Comparison of ENCODE assay signal across 21 mouse cellular contexts in genomic region chr2:138315644-138316043, GRCm38 (mm10). TPM values are rescaled to one million over a fixed set of nuclear protein-coding genes. Genes with fewer than 3 reads are reported as not detected.
A peak's percentile ranks its signal among the peaks of the same experiment; 100 is the strongest.
DNase-seq lines count a peak whose midpoint lies in the region; ATAC-seq and TF ChIP-seq lines count a peak whose summit lies in the region.
"Had no signal": no experiment of that assay in that cellular context is flagged by ENCODE, and none has a peak within 500 bp of the region (broad histone marks: within the 10 kb centered on the region; RNA-seq: fewer than 3 reads in every experiment).

No protein-coding gene starts in this region.

- no peaks in the 10 kb centered on the region for H3K4me1 ChIP-seq in lung, postnatal 0 days (ENCODE audit: insufficient read depth, low read depth, low read length)
- H3K4me1 ChIP-seq: forebrain, embryonic 15.5 days had no signal

- no peaks in the 10 kb centered on the region for H3K27me3 ChIP-seq in lung, postnatal 0 days (replicated peaks; ENCODE audit: insufficient read depth, low read length)
- H3K27me3 ChIP-seq: forebrain, embryonic 15.5 days had no signal

- no peak for ATAC-seq in lung, postnatal 0 days
- ATAC-seq: forebrain, embryonic 15.5 days; liver, postnatal 0 days; Patski had no signal

- H3K9ac ChIP-seq in lung, postnatal 0 days (replicated peaks; ENCODE audit: low read depth): no peak overlapping the region
- H3K9ac ChIP-seq: forebrain, embryonic 15.5 days; hindbrain, embryonic 14.5 days; liver, postnatal 0 days had no signal

- WGBS in lung, postnatal 0 days: 43% methylated on average over 7 of the region's 7 CpGs

- no peak overlapping the region for H3K27ac ChIP-seq in lung, postnatal 0 days (ENCODE audit: low read length)
- H3K27ac ChIP-seq: forebrain, embryonic 15.5 days; heart, adult 2 months; hindbrain, embryonic 14.5 days had no signal

- no peak for TF ChIP-seq POLR2A in brain, embryonic 14.5 days (IDR thresholded peaks at IDR 0.05; ENCODE audit: borderline replicate concordance, extremely low read depth, insufficient read depth, insufficient read length, poor library complexity, severe bottlenecking)

- peak; percentile 9 for DNase-seq in kidney, postnatal 10 days
- no peak for DNase-seq in kidney, postnatal 25 days
- peak; percentile 14 for DNase-seq in lung, postnatal 0 days (ENCODE audit: low spot score)
- DNase-seq in lung, postnatal 14 days: no peak
- peak; percentile 66 for DNase-seq in brain, embryonic 14.5 days (ENCODE audit: low read depth)
- peak; percentile 20 to 22 for DNase-seq in right cerebral cortex, adult 2 months (ENCODE audit: low spot score in 2 of 2)
- DNase-seq in cerebellum, postnatal 25 days: no peak
- DNase-seq in gastrocnemius, postnatal 4 days (ENCODE audit: low spot score in 2 of 2): no peak
- DNase-seq: adrenal gland, postnatal 10 days; cerebellum, adult 11-12 months; cerebellum, postnatal 36 days; gastrocnemius, postnatal 14 days; heart, adult 2 months; heart, postnatal 36 days; left cerebral cortex, postnatal 4 days; liver, postnatal 0 days; retina, postnatal 1 day; thymus, adult 18-20 months had no signal

- TF ChIP-seq CTCF in lung, postnatal 0 days (IDR thresholded peaks at IDR 0.05): no peak
- TF ChIP-seq CTCF in brain, embryonic 14.5 days (IDR thresholded peaks at IDR 0.05; ENCODE audit: borderline replicate concordance, extremely low read depth, insufficient read depth, insufficient read length): no peak

- no peaks in the 10 kb centered on the region for H3K36me3 ChIP-seq in lung, postnatal 0 days (ENCODE audit: insufficient read depth, low read length)
- H3K36me3 ChIP-seq: forebrain, embryonic 15.5 days had no signal

- H3K9me3 ChIP-seq in lung, postnatal 0 days (ENCODE audit: low read length): no peaks in the 10 kb centered on the region
- H3K9me3 ChIP-seq: forebrain, embryonic 15.5 days had no signal

- TF ChIP-seq EP300 in lung, postnatal 0 days (IDR thresholded peaks at IDR 0.05): no peak

- no peak overlapping the region for H3K4me2 ChIP-seq in lung, postnatal 0 days (replicated peaks; ENCODE audit: low read depth, low read length)
- H3K4me2 ChIP-seq: forebrain, embryonic 15.5 days; hindbrain, embryonic 14.5 days had no signal

- H3K4me3 ChIP-seq in lung, postnatal 0 days (ENCODE audit: low read depth, low read length): no peak overlapping the region
- H3K4me3 ChIP-seq: forebrain, embryonic 15.5 days; heart, adult 2 months had no signal

RNA-seq across cellular contexts. Expression of gene Btbd3, which starts 59.3 kb away (rescaled TPM):
- polyA plus RNA-seq in lung, postnatal 0 days (2015; fragmentation: Nextera tagmentation; extraction: Ambion mirVana): 53.7 and 58.6 TPM in 2 replicates
- 34.5 and 46.4 TPM in 2 replicates for polyA plus RNA-seq in brain, embryonic 14.5 days (2012; rRNA removed)
- total RNA-seq in gastrocnemius, postnatal 4 days (2021): 10 to 100 TPM; 27.4 to 31.3 TPM

Comparison
In these comparisons a context has a peak if more than half of its experiments do, and no peak if none do; other contexts are left out.
1. DNase-seq: peak in kidney, postnatal 10 days (single experiment), lung, postnatal 0 days (single experiment), brain, embryonic 14.5 days (single experiment) and right cerebral cortex, adult 2 months (2 of 2); none in kidney, postnatal 25 days (0 of 2), lung, postnatal 14 days (single experiment), cerebellum, postnatal 25 days (0 of 2) and gastrocnemius, postnatal 4 days (0 of 2).